Mouse (Mus musculus): Measurements from ENCODE around the gene Cyth3.

Cyth3 gene

DNA sequence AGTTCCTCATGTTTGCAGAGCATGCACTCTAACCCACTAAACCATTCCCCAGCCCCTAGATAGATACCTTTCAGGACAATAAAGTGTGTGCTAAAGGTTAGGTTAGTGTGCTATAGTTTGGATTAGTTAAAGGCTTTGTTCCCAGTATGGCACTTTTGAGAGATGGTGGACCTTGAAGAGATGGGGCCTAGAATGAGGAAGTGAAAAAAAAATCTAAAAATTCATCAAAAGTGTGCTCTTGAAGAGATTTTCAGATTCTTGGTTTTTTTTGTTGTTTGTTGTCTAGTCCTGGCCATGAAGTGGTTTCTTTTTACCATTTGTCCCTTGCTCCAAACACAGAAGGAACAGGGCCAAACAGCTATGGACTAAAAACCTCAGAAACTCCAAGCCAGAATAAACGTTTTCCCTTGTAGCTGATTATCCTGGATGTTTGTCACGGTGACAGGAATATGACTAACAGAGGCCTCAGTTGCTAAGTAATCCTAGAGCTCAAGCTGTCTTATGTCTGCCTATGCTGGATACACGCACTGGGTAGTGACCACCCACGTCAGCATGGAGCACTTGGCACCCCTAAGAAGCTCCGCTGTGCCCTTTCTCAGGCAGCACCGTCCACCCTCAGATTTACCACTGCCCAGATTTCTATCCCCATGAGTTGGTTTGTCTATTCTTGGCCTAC is 48.6 kb downstream of the Cyth3 start:
- DNase-seq = no peak

DNA sequence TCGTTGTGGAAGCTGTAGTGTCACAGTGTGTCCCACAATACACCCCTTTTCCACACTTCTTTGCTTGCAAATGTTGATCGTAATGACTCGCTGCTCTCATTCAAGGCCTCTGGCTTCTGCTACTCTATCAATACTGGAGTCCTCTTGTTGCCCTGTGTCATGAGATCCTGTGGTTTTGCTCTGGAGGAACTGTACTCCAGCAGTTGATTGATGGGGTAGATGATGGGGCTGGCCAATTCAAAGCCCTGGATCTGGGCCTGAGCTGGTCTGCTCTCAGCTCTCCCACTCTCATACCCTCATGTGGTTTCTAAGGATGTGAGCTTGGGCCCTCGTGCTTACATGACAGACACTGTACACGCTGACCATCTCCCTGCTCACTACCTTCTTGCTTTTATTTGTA is 52.3 kb downstream of the Cyth3 start:
- DNase-seq = peak; percentile 37

DNA sequence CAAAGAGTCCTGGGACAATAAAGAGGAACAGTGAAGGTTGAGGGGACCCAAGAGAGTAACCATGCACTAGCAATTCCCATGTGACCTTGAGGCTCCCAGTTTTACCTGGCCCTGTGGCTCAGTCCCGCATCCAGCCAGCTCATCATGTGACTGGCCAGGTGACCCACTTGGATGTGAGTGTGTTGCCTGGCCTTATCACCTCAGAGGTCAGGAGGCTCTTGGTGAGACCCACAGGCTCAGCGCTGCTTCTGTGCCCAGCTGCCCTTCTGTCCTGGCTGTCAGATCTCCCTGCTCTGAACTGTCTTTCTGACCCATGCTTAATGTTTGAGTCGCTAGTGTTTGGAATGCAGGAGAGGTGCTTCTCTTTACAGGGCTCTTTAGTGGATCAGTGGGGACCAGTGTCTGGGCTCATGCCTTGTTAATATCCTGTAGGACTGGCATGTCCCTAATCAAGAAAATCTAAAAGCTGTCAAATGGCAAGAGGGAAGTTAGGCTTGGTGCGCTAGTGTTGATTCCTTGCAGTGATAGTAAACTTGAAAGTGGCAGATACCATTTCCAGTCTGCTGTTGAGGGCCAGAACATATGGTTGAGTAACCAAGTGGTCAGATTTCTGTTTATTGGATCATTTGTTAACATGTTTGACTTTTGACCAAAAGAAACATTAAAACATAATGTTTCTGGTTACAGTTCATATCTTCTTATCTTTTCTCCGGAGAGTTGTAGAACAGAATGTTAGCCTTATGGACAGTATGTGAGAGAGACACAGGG is 54.2 kb downstream of the Cyth3 start:
- DNase-seq = no peak

DNA sequence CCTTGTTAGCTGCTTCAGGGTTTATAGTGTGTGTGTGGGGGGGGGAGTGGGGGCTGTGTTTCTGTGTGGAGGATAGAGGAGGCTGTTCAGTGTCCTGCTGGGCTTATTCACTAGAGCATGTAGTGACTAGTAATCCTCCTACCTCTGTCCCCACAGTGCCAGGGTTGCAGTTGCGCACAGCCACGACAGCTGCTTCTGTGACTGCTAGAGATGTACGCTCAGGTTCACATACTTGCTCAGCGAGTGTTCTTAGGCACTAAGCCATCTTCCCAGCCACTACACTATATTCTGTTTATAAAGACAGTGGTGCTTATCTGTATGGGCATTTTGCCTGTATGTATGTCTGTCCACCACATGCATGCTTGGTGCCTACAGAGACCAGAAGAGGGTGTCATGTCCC is 55.1 kb downstream of the Cyth3 start:
- no peak for DNase-seq

DNA sequence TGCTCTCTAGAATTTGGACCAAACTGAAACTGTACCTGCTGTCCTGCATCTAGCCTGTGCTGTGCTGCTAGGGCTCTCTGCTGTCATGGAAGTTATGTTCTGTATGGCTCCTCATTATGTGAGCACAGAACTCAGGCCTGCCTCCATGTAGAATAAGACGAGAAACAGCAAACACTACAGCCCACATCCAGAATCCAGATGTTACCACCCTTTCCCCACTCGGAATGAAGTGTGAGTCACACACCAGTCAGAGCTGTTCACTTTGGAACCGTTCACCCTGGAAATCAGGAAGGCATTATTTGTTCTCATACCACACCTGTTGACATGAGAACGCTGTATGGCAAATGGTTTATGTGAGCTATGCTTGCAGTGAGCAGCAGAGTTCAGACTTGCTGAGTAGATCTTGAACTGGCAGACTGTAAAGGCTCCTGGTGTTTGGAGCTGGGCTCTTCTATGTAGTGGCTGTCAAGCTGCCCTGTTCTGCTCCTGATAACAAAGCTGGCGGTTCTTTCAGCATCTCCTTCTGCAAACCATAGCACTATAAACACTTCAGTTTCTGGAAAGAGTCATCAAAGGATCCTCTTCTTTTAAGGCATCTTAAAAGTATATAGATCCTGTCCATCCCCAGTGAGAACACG is 56.5 kb downstream of the Cyth3 start:
- no peak for DNase-seq

DNA sequence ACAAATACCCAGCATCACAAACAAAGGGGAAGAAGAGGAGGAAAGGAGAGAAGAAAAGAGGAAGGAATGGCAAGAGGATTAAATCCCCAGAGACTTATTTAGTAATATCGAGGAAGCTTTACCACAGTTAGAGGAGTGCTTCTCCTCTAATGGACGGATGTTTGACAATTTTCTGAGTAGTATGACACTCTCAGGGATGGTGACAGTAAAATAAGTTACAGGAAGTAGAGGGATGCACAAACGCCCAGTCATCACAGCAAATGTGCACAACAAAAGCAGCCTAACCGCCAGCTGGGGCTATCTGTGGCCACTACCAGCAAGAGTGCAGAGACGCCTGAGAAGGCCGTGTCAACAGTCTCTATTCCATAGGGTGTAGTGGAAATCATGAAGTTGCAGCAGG is 57.4 kb downstream of the Cyth3 start:
- DNase-seq = no peak

DNA sequence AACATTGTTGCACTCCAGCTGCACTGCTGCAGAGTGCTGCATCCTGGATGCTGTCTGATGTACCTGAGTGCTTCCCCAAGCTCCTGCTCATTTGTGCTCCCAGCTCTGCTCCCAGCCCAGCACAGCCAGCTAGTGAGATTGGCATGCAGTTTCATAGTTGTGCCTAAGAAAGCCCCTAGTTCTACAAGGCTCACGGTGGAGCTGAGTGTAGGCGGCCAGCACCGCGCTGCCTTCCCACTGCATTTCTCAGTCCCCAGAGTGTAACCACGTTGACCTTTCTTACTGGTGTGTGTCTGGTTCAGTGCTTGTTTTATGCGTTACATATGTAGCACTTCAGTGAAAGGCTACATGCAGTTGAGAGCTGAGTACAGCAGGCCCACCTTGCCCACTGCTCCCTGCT is 61.4 kb downstream of the Cyth3 start:
- no peak for DNase-seq

DNA sequence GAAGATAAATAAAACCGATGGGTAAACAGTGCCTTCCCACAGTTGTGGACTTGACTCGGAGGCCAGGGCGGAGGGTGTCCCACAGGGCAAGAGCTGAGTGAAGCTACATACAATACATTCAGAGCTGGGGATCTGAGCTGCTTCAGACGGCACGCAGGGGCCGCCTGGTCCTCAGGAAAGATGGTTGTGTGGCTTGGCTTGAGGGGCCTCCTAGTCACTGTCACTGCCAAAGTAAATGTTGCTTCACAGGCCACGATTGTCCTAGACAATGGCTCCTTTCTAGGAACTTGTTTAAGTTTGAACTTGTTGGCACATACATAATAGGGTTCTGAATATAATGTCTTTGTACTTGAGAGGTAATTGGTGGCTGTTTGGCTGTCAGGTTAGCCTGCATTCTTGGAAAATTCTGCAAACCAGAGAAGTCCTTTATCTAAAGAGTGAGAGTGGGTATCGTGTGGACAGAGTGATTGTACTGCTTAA is 62.7 kb downstream of the Cyth3 start:
- DNase-seq = no peak

DNA sequence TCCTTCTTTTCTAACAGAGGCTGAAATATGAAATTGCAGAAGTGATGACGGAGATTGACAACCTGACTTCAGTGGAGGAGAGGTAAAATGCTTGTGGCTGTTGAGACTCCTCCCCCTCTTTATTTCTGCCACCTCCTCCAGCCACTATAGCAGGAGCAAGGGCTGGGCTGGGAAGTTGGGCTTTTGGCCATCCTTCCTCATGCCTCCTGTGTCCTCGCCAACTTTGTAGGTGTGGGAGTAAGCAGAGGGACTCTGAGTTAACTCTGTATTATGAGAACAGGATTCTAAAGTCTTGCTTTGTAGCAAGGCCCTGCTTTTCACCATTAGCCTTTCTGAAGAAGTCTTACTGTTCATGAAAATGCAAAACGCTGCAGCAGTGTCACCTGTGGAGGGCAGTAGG is 64.2 kb downstream of the Cyth3 start:
- no peak for DNase-seq

DNA sequence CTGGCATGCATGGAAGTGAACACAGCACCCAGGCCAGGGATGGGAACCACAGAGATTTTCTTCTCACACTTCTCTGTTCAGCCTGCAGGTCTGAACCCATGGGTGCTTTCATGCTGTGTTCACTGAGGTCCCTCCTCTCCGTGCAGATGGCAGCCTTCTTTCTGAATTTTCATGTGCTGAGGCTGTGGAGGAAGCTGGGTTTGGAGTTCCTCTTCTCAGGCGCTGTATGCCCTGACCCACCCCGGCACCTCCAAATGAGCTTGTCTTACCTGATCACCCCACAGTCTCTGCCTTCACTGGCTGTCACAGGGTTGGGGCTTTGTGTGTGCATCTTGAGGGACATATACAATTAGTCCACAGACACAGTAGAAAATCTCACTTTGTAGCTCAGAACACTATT is 65.3 kb downstream of the Cyth3 start:
- no peak for DNase-seq

DNA sequence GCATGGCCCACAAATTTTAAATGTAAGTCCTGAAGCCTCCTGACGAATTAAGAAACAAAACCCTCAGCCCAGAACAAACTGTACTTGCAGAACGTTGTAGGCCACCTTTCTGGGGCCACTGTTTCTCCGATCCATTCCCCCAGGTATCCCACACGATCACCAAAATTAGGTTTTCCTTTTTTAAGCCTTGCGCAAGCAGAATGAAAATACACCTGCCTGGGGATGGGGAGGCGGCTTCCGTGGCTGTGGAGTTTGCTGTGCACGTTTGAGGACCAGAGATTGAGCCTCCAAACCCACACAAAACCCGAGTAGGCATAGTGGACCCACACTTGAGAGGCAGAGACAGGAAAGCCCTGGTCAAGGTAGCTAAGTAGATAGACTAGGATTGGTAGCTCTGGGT is 68.1 kb downstream of the Cyth3 start:
- no peak for DNase-seq

DNA sequence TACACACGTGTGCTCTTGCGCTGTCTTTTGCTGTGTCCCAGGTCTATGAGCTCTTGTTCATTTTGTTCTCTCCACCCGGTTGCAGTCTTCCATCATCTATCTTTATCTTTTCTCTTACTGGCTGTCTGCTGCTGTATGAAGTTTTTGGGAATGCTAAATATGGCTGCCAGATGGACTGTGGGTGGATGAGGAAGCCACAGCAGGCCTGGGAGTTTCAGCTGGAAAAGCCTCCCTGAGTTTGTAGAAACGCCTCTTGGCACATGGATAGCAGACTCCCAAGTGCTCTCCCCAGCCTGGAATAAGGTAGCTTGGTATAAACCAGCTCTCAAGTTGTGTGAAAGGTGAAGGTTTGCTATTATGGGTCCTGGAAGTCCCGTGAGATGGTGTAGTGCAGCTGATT is 68.7 kb downstream of the Cyth3 start:
- DNase-seq = no peak

DNA sequence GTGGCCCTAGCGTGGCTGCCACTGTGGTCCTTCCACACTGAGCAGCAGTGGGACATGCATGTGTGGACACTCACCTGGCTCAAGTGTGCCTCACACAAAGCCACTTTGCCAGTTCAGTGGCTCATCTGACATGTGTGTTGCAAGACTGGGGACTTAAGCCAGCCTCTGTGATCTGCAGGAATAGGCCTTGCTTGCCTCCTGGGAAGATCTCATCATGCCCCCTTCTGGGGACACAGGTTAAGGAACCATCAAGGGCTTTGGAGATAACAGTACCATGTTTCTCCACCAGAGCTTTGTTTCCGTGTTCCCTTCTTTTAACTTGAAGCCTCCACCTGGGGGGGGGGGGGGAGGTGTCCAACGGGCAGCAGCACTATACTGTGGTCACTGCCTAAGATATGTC is 74.1 kb downstream of the Cyth3 start:
- DNase-seq = peak; percentile 42

DNA sequence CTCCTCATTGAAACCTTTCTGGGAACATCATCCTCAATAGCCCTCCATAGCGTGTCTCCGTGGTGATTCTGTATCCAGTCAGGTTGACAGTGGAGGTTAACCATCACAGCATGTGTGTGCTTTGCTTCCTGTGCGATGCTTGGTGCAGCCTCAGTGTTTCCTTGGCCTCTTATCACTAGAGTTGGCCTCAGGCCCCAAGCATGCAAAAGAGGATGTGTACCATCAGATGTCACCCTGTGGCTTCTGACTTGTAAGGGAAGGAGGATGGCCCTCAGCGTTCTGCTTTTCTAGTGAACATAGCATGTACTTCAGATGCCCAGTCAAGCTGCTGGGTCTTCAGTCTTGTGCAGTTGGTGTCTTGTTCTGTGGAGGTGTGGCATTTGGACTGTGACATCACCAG is 76.2 kb downstream of the Cyth3 start:
- DNase-seq = no peak

DNA sequence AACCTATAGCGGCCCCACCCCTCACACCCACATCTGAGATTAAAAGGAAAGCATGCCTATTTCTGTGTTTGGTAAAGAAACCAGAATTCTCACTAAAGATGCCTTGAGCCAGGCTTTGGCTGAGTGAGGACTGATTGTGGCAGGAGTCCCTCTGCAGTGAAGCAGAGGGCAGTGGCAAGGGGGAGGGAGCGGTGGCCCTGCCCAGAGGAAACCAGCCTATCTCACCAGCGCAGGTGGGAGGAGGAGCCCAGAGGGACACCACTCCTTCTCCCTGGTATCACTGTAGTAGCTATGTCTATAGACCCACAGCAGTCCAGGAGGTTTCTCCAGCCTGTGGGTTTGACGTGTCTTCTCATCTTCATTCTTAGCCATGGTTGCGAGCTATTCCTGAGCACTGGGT is 78.0 kb downstream of the Cyth3 start:
- no peak for DNase-seq

DNA sequence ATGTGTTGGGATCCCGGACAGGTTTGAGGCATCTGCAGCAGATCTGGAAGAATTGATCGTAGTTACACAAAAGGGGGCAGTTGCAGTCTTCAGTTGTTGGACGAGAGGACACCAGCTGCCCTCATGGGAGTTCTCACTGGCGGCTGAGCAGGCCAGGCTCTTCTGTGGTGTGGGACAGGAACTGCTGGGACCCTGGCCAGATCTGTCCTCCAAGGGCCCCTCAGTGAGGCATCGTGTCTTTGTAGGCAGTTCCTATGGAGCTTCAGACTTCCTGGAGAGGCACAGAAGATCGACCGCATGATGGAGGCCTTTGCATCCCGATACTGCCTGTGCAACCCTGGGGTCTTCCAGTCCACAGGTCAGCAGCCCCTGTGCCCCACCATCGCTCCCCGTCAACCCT is 78.8 kb downstream of the Cyth3 start:
- no peak for DNase-seq

DNA sequence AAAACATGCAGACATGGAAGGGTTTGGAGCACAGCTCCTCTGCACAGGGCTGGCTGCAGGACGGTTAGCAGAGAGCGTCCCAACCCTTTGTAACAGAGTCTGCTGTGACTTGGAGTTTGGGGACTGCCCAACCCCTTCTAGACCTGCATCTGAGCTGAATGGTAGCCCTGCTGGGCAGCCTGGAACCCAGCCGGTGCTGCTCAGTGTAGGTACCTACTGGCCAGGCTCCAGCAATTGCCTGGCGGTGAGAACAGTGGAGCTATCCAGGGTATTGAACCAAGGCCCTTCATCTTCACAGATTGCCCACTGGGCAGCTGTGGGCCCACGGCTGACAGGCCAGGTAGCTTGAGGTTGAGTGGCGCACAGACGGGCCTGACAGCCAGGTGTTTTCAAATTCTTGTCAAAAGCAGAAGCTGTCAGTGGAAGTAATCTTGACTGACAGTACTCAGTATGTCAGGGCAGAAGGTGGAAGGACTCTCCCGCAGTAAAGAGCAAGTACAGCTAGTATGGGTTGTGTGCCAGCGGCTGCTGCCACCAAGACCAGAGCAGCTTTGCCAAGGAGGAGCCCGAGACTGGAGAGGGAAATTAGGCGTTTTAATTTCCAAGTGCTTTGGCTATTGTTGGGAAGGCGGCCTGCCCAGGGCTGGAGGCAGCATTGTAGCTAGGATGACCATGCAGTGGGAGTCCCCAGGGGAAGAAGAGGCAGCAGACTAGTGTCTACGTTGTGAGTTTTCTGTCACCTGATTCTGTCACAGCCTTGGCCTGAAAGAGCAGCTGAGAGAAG is 82.8 kb downstream of the Cyth3 start:
- DNase-seq = no peak

DNA sequence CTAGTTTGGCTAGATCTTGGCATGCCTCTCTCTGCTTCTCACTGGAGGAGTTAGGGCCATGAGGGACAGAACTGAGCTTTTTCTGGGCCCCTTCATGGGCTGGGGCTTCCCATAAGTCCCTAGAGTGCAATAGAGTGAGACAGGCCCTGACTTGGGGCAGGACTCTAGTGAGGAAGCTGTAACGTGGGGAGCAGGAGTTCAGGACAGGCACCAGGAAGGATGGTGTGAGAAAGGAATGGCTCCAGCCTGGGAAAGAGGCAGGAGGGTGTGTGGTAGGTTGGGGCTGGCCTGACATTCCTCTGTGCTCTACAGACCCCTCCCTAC is 83.4 kb downstream of the Cyth3 start:
- DNase-seq = no peak

DNA sequence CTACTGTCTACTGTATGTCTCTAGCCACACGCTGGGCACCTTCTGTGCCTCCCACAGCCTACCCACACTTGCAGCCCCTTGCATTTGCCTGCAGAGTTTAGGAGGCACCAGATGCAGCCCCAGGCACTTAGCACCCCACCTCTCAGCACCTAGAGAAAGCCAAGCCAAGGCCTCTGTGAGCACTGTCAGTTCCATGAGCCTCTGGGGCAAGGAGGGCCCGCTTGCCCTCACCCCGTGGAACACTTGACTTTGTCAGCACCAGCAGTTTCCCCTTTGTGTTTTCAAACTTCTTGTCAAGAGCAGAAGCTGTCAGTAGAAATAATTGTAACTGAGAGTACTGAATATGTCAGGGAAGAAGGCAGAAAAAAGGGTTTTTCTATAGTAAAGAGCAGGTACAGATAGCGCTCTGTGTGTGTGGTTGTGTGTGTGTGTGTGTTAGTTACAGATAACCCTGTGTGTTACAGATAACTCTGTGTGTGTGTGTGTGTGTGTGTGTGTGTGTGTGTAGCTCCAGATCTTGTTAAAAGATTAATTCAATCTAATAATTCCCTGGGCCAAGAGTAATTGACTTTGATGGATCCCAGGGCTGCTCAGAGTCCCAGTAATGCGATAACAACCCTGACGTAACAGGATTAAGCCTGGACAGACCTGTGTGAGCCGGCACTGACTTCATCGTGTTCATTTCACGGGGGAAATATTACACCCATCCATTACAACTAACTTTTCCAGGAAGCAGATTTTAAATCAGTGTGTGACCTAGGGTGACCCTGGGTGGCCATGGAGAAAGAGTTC is 84.0 kb downstream of the Cyth3 start:
- no peak for DNase-seq

DNA sequence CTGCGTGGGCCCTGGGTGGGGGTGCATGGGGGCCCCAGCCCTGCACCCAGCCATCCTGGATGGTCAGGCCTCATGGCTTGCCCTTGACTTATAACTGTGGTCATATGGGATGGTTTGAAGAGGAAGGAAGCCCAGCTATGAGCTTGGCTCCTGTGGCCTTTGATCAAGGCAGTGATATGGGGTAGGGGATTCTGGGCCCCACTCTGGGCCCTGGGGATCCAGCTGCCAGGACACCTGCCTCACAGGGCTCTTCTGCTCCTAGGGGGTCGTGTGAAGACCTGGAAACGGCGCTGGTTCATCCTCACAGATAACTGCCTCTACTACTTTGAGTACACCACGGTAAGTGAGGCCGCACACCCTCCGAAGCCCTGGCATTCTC is 84.6 kb downstream of the Cyth3 start:
- no peak for DNase-seq

DNA sequence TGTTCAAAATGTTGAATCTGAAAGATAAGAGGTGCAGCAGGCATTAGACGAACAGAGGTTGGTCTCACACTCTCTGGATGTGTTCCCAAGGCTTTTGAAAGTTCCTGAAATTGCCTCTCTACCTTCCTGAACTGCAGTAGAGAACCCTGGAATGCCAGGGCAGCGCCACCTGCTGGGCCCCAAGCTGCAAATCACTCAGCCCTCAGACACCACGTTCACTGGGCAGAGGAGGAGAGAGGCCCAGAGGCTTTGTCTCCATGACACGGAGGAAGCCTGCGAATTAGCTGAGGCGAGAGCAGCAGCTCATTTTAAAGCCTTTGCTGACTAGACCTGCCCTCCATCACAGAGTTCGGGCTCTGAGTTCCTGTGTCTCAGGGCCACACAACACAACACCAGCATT is 89.1 kb downstream of the Cyth3 start:
- peak; percentile 80 for DNase-seq

DNA sequence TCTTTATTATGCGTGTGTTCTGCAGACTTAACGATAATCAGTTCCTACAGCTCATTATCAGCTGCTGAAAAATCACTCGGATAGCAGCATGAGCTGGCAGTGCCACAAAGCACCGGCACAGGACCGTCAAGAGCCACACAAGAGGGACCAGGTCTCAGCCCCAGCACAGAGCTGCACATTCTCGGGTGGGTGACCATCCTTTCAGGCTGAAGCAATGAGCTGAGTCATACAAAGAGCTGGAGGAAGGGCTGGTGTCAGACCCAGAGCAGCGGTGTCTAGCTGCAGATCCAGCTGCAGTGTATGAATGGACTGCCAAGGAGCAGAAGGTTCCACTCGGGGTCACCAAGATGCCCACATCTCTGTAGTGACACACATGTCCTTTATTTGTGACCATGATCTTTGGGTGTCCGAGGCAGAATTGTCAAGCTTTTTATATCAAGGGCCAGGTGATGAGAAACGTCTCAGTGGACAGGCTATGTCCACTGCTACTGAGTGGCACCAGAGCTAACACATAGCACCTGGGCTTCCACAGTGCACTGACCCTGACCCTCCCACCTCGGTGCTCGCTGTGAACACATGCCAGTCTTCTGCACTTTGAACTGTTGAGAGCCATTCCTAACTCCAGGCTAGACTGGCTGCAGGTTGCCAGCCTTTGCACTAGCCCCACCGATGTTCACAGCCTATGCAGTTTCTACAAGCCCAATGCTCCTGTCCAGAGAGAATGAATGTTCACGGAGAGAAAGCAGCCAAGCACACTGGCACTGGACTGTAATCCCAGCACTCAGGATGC is 90.0 kb downstream of the Cyth3 start:
- no peak for DNase-seq

Measured in kidney, postnatal 14 days (tissue).